Mouse (Mus musculus): Measurements from ENCODE around the gene Palld. TPM values are rescaled to one million over a fixed set of nuclear protein-coding genes. Genes with fewer than 3 reads are reported as not detected.

The Palld gene
- polyA plus RNA-seq, 1 experiment from 2014 or later = 138 TPM

GRCm38 (mm10) chr8:61500914-61501313 is 401.6 kb downstream of the Palld start:
- Histone ChIP-seq H3K27me3 (no peaks in the 10 kb centered on the region), H3K36me3 (peaks cover 11% of the 10 kb centered on the region), H3K4me1 (no peaks in the 10 kb centered on the region), H3K9ac (no peak overlapping the region), H3K9me3 (no peaks in the 10 kb centered on the region), H3K4me2 (replicated peaks) (no peak overlapping the region), H3K4me3 (no peak overlapping the region), H3K27ac (no peak overlapping the region)
- WGBS = 37% methylated on average over 3 of the region's 3 CpGs
- no peak for ATAC-seq (ENCODE audit: insufficient number of reproducible peaks, insufficient read depth, low FRiP score, low TSS enrichment)

- Histone ChIP-seq H3K27me3 (no peaks in the 10 kb centered on the region), H3K36me3 (peaks cover 14% of the 10 kb centered on the region), H3K4me2 (replicated peaks) (no peak overlapping the region), H3K27ac (no peak overlapping the region), H3K9me3 (no peaks in the 10 kb centered on the region), H3K9ac (no peak overlapping the region), H3K4me1 (no peaks in the 10 kb centered on the region), H3K4me3 (no peak overlapping the region)
- ATAC-seq (ENCODE audit: insufficient number of reproducible peaks, insufficient read depth, low FRiP score, low TSS enrichment) = no peak
- 57% methylated on average over 4 of the region's 4 CpGs for WGBS
Measured at GRCm38 (mm10) chr8:61499035-61499434, 403.5 kb downstream of the Palld start.

GRCm38 (mm10) chr8:61497110-61497509 is 405.4 kb downstream of the Palld start:
- ATAC-seq (ENCODE audit: insufficient number of reproducible peaks, insufficient read depth, low FRiP score, low TSS enrichment) = no peak
- H3K27ac ChIP-seq = no peak overlapping the region
- H3K4me1 ChIP-seq = no peaks in the 10 kb centered on the region
- no peak overlapping the region for H3K4me2 ChIP-seq (replicated peaks)
- peaks cover 9% of the 10 kb centered on the region for H3K36me3 ChIP-seq
- no peak overlapping the region for H3K4me3 ChIP-seq
- 83% methylated on average over 4 of the region's 4 CpGs for WGBS
- no peak overlapping the region for H3K9ac ChIP-seq
- H3K9me3 ChIP-seq = no peaks in the 10 kb centered on the region
- H3K27me3 ChIP-seq = no peaks in the 10 kb centered on the region

DNA sequence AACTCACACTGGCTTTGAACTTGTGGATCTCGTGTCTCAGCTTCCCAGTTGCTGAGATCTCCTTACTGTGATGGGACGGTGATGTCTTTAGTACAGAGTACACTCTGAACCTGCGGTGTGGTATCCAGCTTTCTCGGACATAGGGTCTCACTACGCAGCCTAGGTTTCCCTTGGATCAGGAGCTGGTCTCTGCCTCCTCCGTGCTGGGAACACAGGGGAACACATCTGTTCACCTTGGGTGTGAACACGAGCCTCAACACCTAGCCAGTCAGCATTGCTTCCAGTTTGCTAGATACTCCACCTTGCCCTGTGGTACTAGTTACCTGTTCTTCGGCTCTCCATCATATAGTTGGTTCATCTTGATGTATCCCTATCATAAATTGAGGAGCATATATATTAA is 413.9 kb downstream of the Palld start:
- ATAC-seq (ENCODE audit: insufficient number of reproducible peaks, insufficient read depth, low FRiP score, low TSS enrichment) = no peak
- H3K27me3 ChIP-seq = no peaks in the 10 kb centered on the region
- H3K9me3 ChIP-seq = no peaks in the 10 kb centered on the region
- H3K4me1 ChIP-seq = 0 out of 2 replicates have a peak, but pooled peaks cover 4% of the 10 kb centered on the region
- peak overlapping the region; percentile 61 for H3K4me2 ChIP-seq (replicated peaks)
- no peak overlapping the region for H3K27ac ChIP-seq
- H3K36me3 ChIP-seq = peaks cover 6% of the 10 kb centered on the region; the same call in 1 of the 2 replicates
- 92% methylated on average over 8 of the region's 8 CpGs for WGBS
- H3K4me3 ChIP-seq = peak overlapping the region; percentile 70
- no peak overlapping the region for H3K9ac ChIP-seq

GRCm38 (mm10) chr8:61487597-61488156 is 414.8 kb downstream of the Palld start, which contains the start of gene Cbr4:
TSS of gene Cbr4 (plus strand) at chr8:61487734.
- under 1% methylated on average over 29 of the region's 29 CpGs for WGBS
- Histone ChIP-seq H3K4me1 (0 out of 2 replicates have a peak, but pooled peaks cover 4% of the 10 kb centered on the region), H3K4me3 (peak within 1 kb of the TSS; percentile 70), H3K4me2 (replicated peaks) (peak within 1 kb of the TSS; percentile 61), H3K9ac (peak within 1 kb of the TSS; percentile 78), H3K27ac (peak within 1 kb of the TSS; percentile 93), H3K27me3 (no peaks in the 10 kb centered on the region), H3K9me3 (no peaks in the 10 kb centered on the region), H3K36me3 (peaks cover 6% of the 10 kb centered on the region; the same call in 1 of the 2 replicates)
- peak; percentile 91 for ATAC-seq (ENCODE audit: insufficient number of reproducible peaks, insufficient read depth, low FRiP score, low TSS enrichment)

DNA sequence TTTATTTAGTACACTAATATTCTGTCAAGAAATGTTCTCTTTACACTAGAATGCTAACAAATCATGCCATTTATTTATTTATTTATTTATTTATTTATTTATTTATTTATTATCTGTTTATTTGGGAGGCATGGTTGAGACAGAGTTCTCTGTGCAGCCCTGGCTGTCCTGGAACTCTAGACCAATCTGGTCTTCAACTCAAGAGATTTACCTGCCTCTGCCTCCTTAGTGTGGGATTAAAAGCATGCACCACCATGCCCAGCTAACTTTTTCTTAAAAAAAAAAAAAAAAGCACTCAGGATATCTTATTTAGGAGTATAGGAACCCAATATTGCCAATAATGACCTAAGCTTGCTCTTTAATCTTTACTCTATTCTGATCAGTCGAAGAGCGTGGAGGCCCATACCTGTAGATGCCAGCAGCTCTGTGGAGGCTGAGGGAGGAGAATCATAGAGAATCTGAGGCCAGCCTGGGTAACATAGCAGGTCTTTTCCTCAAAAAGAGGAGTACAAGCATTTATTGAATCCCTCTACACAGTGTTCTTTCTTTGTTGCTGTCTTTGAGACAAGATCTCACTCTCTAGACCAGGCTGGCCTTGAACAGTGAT is 415.5 kb downstream of the Palld start:
- ATAC-seq (ENCODE audit: insufficient number of reproducible peaks, insufficient read depth, low FRiP score, low TSS enrichment) = no peak
- WGBS = 97% methylated on average over 2 of the region's 2 CpGs
- peak overlapping the region; percentile 70 for H3K4me3 ChIP-seq
- peaks cover 2% of the 10 kb centered on the region; the same call in 1 of the 2 replicates for H3K36me3 ChIP-seq
- H3K27me3 ChIP-seq = no peaks in the 10 kb centered on the region
- 0 out of 2 replicates have a peak, but pooled peaks cover 4% of the 10 kb centered on the region for H3K4me1 ChIP-seq
- peak overlapping the region; percentile 93; the same call in 1 of the 2 replicates for H3K27ac ChIP-seq
- no peak overlapping the region for H3K9ac ChIP-seq
- no peak overlapping the region for H3K4me2 ChIP-seq (replicated peaks)
- no peaks in the 10 kb centered on the region for H3K9me3 ChIP-seq

- Histone ChIP-seq H3K4me1 (no peaks in the 10 kb centered on the region), H3K27me3 (no peaks in the 10 kb centered on the region), H3K27ac (no peak overlapping the region), H3K36me3 (no peaks in the 10 kb centered on the region), H3K4me2 (replicated peaks) (no peak overlapping the region), H3K9me3 (no peaks in the 10 kb centered on the region), H3K4me3 (no peak overlapping the region), H3K9ac (no peak overlapping the region)
- ATAC-seq (ENCODE audit: insufficient number of reproducible peaks, insufficient read depth, low FRiP score, low TSS enrichment) = no peak
- 84% methylated on average over 14 of the region's 14 CpGs for WGBS
Measured at GRCm38 (mm10) chr8:61480260-61480967, 422.1 kb downstream of the Palld start.

DNA sequence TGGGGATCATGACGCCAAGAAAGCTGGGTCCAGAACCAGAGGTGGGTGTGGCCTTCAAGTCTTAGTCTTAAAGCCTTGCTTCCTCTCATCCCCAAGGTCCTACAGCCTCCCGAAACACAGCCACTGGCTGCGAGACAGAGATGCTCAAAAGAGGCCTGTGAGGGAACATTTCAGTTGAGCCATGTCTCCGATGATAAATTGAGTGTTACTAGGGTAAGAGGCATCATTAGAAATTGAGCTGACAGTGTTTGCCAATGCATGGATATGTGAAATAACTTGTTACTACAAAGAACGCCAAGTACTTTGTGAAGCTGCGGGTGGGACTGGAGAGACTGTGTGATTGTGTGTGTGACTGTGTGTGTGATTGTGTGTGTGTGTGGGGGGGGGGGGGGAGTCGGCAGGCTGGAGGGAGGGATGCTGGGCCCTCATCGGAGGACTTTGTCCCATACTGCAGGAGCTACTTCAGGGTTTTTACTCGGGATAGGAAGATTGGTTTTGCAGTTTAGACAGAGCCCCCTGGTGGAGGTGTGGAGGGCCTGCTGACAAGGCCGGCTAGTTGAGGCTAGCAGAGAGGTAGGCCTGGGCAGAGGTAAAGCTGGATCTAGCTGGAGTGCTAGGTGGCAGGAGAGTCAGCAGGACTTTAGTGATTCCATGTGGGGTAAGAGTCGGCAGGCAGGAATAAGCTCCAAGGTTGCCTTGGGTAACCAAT is 422.8 kb downstream of the Palld start:
- no peak overlapping the region for H3K27ac ChIP-seq

GRCm38 (mm10) chr8:61478793-61479192 is 423.7 kb downstream of the Palld start:
- H3K27me3 ChIP-seq = no peaks in the 10 kb centered on the region
- no peaks in the 10 kb centered on the region for H3K9me3 ChIP-seq
- H3K9ac ChIP-seq = no peak overlapping the region
- H3K36me3 ChIP-seq = no peaks in the 10 kb centered on the region
- 76% methylated on average over 8 of the region's 8 CpGs for WGBS
- no peak overlapping the region for H3K27ac ChIP-seq
- no peak for ATAC-seq (ENCODE audit: insufficient number of reproducible peaks, insufficient read depth, low FRiP score, low TSS enrichment)
- no peak overlapping the region for H3K4me3 ChIP-seq
- no peaks in the 10 kb centered on the region for H3K4me1 ChIP-seq
- no peak overlapping the region for H3K4me2 ChIP-seq (replicated peaks)

More for the DNA sequence above, 422.8 kb downstream of the Palld start:
- H3K9me3 ChIP-seq = no peaks in the 10 kb centered on the region
- H3K27me3 ChIP-seq = no peaks in the 10 kb centered on the region
- no peak overlapping the region for H3K4me3 ChIP-seq
- no peak overlapping the region for H3K4me2 ChIP-seq (replicated peaks)
- H3K36me3 ChIP-seq = no peaks in the 10 kb centered on the region
- no peak overlapping the region for H3K9ac ChIP-seq
- no peak for ATAC-seq (ENCODE audit: insufficient number of reproducible peaks, insufficient read depth, low FRiP score, low TSS enrichment)
- WGBS = 53% methylated on average over 10 of the region's 11 CpGs
- H3K4me1 ChIP-seq = no peaks in the 10 kb centered on the region

- WGBS = 92% methylated on average over 4 of the region's 4 CpGs
- no peaks in the 10 kb centered on the region for H3K9me3 ChIP-seq
- H3K4me1 ChIP-seq = no peaks in the 10 kb centered on the region
- no peaks in the 10 kb centered on the region for H3K27me3 ChIP-seq
- no peak overlapping the region for H3K9ac ChIP-seq
- no peak for ATAC-seq (ENCODE audit: insufficient number of reproducible peaks, insufficient read depth, low FRiP score, low TSS enrichment)
- H3K4me3 ChIP-seq = no peak overlapping the region
- no peaks in the 10 kb centered on the region for H3K36me3 ChIP-seq
- H3K4me2 ChIP-seq (replicated peaks) = no peak overlapping the region
- H3K27ac ChIP-seq = no peak overlapping the region
Measured at GRCm38 (mm10) chr8:61478150-61478549, 424.3 kb downstream of the Palld start.

DNA sequence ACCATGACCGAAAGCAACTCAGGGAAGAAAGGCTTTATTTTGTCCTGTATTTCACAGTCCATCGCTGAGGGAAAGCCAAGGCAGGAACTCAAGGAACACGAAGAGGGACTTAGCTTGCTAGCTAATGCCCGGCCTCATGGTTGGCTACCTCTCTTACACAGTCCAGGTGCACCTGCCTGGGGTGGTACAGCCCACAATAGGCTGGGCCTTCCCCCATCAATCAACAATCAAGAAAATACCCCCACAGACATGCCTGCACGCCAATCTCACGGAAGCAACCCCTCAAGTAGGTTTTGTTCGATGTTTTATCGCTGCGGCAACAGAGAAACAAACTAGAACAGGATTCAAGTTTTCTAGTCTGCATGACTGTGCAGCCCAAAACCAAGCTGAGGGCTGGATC is 426.3 kb downstream of the Palld start:
- H3K9ac ChIP-seq = no peak overlapping the region
- H3K4me1 ChIP-seq = no peaks in the 10 kb centered on the region
- no peak overlapping the region for H3K4me2 ChIP-seq (replicated peaks)
- H3K4me3 ChIP-seq = no peak overlapping the region
- no peak for ATAC-seq (ENCODE audit: insufficient number of reproducible peaks, insufficient read depth, low FRiP score, low TSS enrichment)
- H3K9me3 ChIP-seq = no peaks in the 10 kb centered on the region
- no peak overlapping the region for H3K27ac ChIP-seq
- 83% methylated on average over 9 of the region's 9 CpGs for WGBS
- no peaks in the 10 kb centered on the region for H3K27me3 ChIP-seq
- H3K36me3 ChIP-seq = no peaks in the 10 kb centered on the region

Data from embryonic facial prominence, embryonic 12.5 days (tissue).